ENCODE assay signal across 30 mouse cellular contexts in the genomic region with DNA sequence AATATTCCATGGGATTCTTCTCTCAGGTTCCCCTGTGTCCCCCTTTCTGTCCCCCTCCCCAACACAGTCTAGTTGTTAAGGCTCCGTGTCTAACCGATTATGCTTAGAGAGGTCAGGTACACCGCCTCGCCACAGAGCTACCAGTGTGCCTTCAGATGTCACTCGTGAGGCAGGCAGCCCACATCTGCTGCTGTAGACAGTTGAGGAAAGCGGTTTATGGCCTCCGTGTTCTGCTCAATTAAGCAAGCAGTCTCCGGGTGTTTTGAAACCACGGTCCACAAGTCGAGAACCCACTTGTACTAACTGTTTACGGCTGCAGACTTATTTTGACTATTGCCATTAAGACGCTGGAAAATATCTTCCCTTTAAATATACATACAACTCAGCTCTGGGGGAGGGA. TPM values are rescaled to one million over a fixed set of nuclear protein-coding genes. Genes with fewer than 3 reads are reported as not detected.
DNase-seq lines count a peak whose midpoint lies in the region; ATAC-seq lines count a peak whose summit lies in the region.
"Had no signal": no experiment of that assay in that cellular context is flagged by ENCODE, and none has a peak within 500 bp of the region (broad histone marks: within the 10 kb centered on the region; RNA-seq: fewer than 3 reads in every experiment).

No protein-coding gene starts in this region.

- no peak overlapping the region for H3K9ac ChIP-seq in kidney, embryonic 15.5 days
- no peak overlapping the region for H3K9ac ChIP-seq in midbrain, embryonic 14.5 days (replicated peaks; ENCODE audit: low read length)
- H3K9ac ChIP-seq in neural tube, embryonic 15.5 days (replicated peaks) = no peak overlapping the region
- H3K9ac ChIP-seq: forebrain, embryonic 13.5 days; heart, embryonic 15.5 days; hindbrain, embryonic 12.5 days; intestine, embryonic 15.5 days; limb, embryonic 13.5 days; lung, embryonic 15.5 days had no signal

- 25% methylated on average over 12 of the region's 12 CpGs for WGBS in kidney, embryonic 15.5 days
- 48% methylated on average over 12 of the region's 12 CpGs for WGBS in midbrain, embryonic 14.5 days
- WGBS in midbrain, embryonic 10.5 days = 82% methylated on average over 12 of the region's 12 CpGs
- WGBS in neural tube, embryonic 15.5 days = 32% methylated on average over 12 of the region's 12 CpGs

- H3K36me3 ChIP-seq in kidney, embryonic 15.5 days = no peaks in the 10 kb centered on the region
- H3K36me3 ChIP-seq in midbrain, embryonic 14.5 days (ENCODE audit: control insufficient read depth, insufficient read depth, low read length) = no peaks in the 10 kb centered on the region
- no peaks in the 10 kb centered on the region for H3K36me3 ChIP-seq in midbrain, embryonic 10.5 days
- H3K36me3 ChIP-seq in neural tube, embryonic 15.5 days = no peaks in the 10 kb centered on the region
- H3K36me3 ChIP-seq: heart, embryonic 10.5 days; heart, embryonic 15.5 days; hindbrain, embryonic 12.5 days; intestine, embryonic 15.5 days; limb, embryonic 13.5 days; lung, embryonic 15.5 days had no signal

- H3K27me3 ChIP-seq in kidney, embryonic 15.5 days = no peaks in the 10 kb centered on the region
- no peaks in the 10 kb centered on the region for H3K27me3 ChIP-seq in midbrain, embryonic 14.5 days (ENCODE audit: control insufficient read depth, insufficient read depth, low read length)
- no peaks in the 10 kb centered on the region for H3K27me3 ChIP-seq in midbrain, embryonic 10.5 days (ENCODE audit: low read depth, poor library complexity, severe bottlenecking)
- no peaks in the 10 kb centered on the region for H3K27me3 ChIP-seq in neural tube, embryonic 15.5 days (replicated peaks)
- H3K27me3 ChIP-seq: forebrain, embryonic 13.5 days; heart, embryonic 15.5 days; hindbrain, embryonic 12.5 days; intestine, embryonic 15.5 days; lung, embryonic 15.5 days had no signal

- peak overlapping the region; percentile 7; the same call in 1 of the 2 replicates for H3K4me2 ChIP-seq in kidney, embryonic 15.5 days
- no peak overlapping the region for H3K4me2 ChIP-seq in midbrain, embryonic 14.5 days (ENCODE audit: low read length)
- H3K4me2 ChIP-seq in neural tube, embryonic 15.5 days = no peak overlapping the region
- H3K4me2 ChIP-seq: forebrain, embryonic 13.5 days; heart, embryonic 15.5 days; hindbrain, embryonic 12.5 days; intestine, embryonic 15.5 days; limb, embryonic 13.5 days; liver, embryonic 11.5 days; lung, embryonic 15.5 days had no signal

- H3K9me3 ChIP-seq in kidney, embryonic 15.5 days (replicated peaks) = 0 out of 2 replicates have a peak, but pooled peaks cover 6% of the 10 kb centered on the region
- no peaks in the 10 kb centered on the region for H3K9me3 ChIP-seq in midbrain, embryonic 14.5 days (ENCODE audit: control insufficient read depth, low read length)
- H3K9me3 ChIP-seq in midbrain, embryonic 10.5 days (replicated peaks) = no peaks in the 10 kb centered on the region
- no peaks in the 10 kb centered on the region for H3K9me3 ChIP-seq in neural tube, embryonic 15.5 days (replicated peaks)
- H3K9me3 ChIP-seq: heart, embryonic 10.5 days; heart, embryonic 15.5 days; hindbrain, embryonic 12.5 days; intestine, embryonic 15.5 days; lung, embryonic 15.5 days had no signal

- H3K4me1 ChIP-seq in kidney, embryonic 15.5 days = peaks cover 28% of the 10 kb centered on the region
- H3K4me1 ChIP-seq in midbrain, embryonic 14.5 days (ENCODE audit: control insufficient read depth, insufficient read depth, low read length) = no peaks in the 10 kb centered on the region
- peaks cover 10% of the 10 kb centered on the region for H3K4me1 ChIP-seq in midbrain, embryonic 10.5 days
- peaks cover 11% of the 10 kb centered on the region; the same call in 1 of the 2 replicates for H3K4me1 ChIP-seq in neural tube, embryonic 15.5 days

- no peak for ATAC-seq in kidney, embryonic 15.5 days (replicated peaks; ENCODE audit: low FRiP score)
- no peak for ATAC-seq in midbrain, embryonic 14.5 days (ENCODE audit: low FRiP score, low TSS enrichment)
- peak; percentile 24; the same call in 1 of the 2 replicates for ATAC-seq in neural tube, embryonic 15.5 days (ENCODE audit: low FRiP score)
- ATAC-seq: forebrain, embryonic 13.5 days; hindbrain, postnatal 0 days; intestine, embryonic 15.5 days; midbrain, embryonic 16.5 days had no signal

- no peak for DNase-seq in kidney, adult 8-10 months
- DNase-seq in midbrain, embryonic 14.5 days = peak; percentile 20
- DNase-seq in midbrain, embryonic 10.5 days (ENCODE audit: low spot score) = no peak
- peak; percentile 24 for DNase-seq in neural tube, embryonic 10.5 days (ENCODE audit: extremely low spot score, low spot score)
- DNase-seq in heart, adult 8-10 months (ENCODE audit: low spot score) = no peak
- no peak for DNase-seq in heart, postnatal 4 days
- DNase-seq: adrenal gland, postnatal 25 days; B cell, adult 2 months; cerebellum, adult 18-20 months; cerebellum, postnatal 10 days; gastrocnemius, postnatal 14 days; kidney, adult 9 months; layer of hippocampus, adult 9-11 months had no signal

- H3K4me3 ChIP-seq in kidney, embryonic 15.5 days (replicated peaks) = no peak overlapping the region
- H3K4me3 ChIP-seq in midbrain, embryonic 14.5 days (replicated peaks; ENCODE audit: low read depth, low read length) = no peak overlapping the region
- H3K4me3 ChIP-seq in midbrain, embryonic 10.5 days = no peak overlapping the region
- H3K4me3 ChIP-seq in neural tube, embryonic 15.5 days (replicated peaks) = no peak overlapping the region
- H3K4me3 ChIP-seq: forebrain, embryonic 13.5 days; heart, embryonic 10.5 days; heart, embryonic 15.5 days; hindbrain, embryonic 12.5 days; intestine, embryonic 15.5 days; limb, embryonic 13.5 days; lung, embryonic 15.5 days; myocyte had no signal

- H3K27ac ChIP-seq in kidney, embryonic 15.5 days = no peak overlapping the region
- no peak overlapping the region for H3K27ac ChIP-seq in midbrain, embryonic 14.5 days (replicated peaks; ENCODE audit: low read depth, low read length)
- no peak overlapping the region for H3K27ac ChIP-seq in midbrain, embryonic 10.5 days (replicated peaks)
- H3K27ac ChIP-seq in neural tube, embryonic 15.5 days (replicated peaks) = no peak overlapping the region
- H3K27ac ChIP-seq: forebrain, embryonic 13.5 days; heart, embryonic 10.5 days; heart, embryonic 15.5 days; hindbrain, embryonic 12.5 days; hindbrain, postnatal 0 days; intestine, embryonic 15.5 days; limb, embryonic 13.5 days; lung, embryonic 15.5 days had no signal

RNA-seq across cellular contexts. Expression of gene Col13a1, which starts 48.8 kb away (rescaled TPM):
- polyA plus RNA-seq in kidney, embryonic 15.5 days (2015; fragmentation: Nextera tagmentation; extraction: Ambion mirVana) = 6.0 and 6.8 TPM in 2 replicates
- polyA plus RNA-seq in midbrain, embryonic 14.5 days (2014; fragmentation: Nextera tagmentation; extraction: Ambion mirVana) = 0.12 and 1.5 TPM in 2 replicates
- polyA plus RNA-seq in midbrain, embryonic 10.5 days (2016; fragmentation: Nextera tagmentation; extraction: Ambion mirVana) = 3.6 TPM in 2 replicates
- 3.5 and 4.3 TPM in 2 replicates for polyA plus RNA-seq in neural tube, embryonic 15.5 days (2015; fragmentation: Nextera tagmentation; extraction: Ambion mirVana)
- under 1 TPM; 0.49 to 0.72 (median 0.57) TPM for total RNA-seq in heart, adult 8-10 months (2022)
- total RNA-seq in heart, postnatal 4 days (2021) = 1 to 10 TPM; 1.8 to 2.5 TPM
- total RNA-seq: common myeloid progenitor, adult 5-6 weeks; granulocyte monocyte progenitor cell, adult 5-6 weeks; megakaryocyte, adult 5-6 weeks; neutrophil, adult 5-6 weeks had no signal

Comparison
In these comparisons a context has a peak if more than half of its experiments do, and no peak if none do; other contexts are left out.
1. DNase-seq: peak in midbrain, embryonic 14.5 days (single experiment) and neural tube, embryonic 10.5 days (single experiment); none in kidney, adult 8-10 months (0 of 2), midbrain, embryonic 10.5 days (single experiment), heart, adult 8-10 months (single experiment) and heart, postnatal 4 days (single experiment).